Mouse (Mus musculus): ENCODE data around the gene Pak6.
"Not testable (repeated sequence)": the region's sequence is repeated elsewhere in the genome, so short reads cannot be mapped to it uniquely, and the experiment has no call there.

Gene Pak6

GRCm38 (mm10) chr2:118662902-118663803 lies at the start of gene Pak6:
Gene Pak6, plus strand, starts transcription at chr2:118663303.
- no peak for DNase-seq (ENCODE audit: low spot score in 2 of 2)

GRCm38 (mm10) chr2:118618013-118618412 lies 45.1 kb upstream of the Pak6 start:
- no peak for DNase-seq (ENCODE audit: low spot score in 2 of 2)

GRCm38 (mm10) chr2:118620101-118620500 lies 43.0 kb upstream of the Pak6 start:
- DNase-seq (ENCODE audit: low spot score in 2 of 2): no peak

- no peak for DNase-seq (ENCODE audit: low spot score in 2 of 2)
Observed at GRCm38 (mm10) chr2:118620608-118621007, 42.5 kb upstream of the Pak6 start.

- no peak for DNase-seq (ENCODE audit: low spot score in 2 of 2)
Observed at GRCm38 (mm10) chr2:118629276-118629675, 33.8 kb upstream of the Pak6 start.

GRCm38 (mm10) chr2:118633441-118633840 lies 29.7 kb upstream of the Pak6 start:
- no peak for DNase-seq (ENCODE audit: low spot score in 2 of 2)

GRCm38 (mm10) chr2:118637258-118637657 lies 25.8 kb upstream of the Pak6 start:
- no peak for DNase-seq (ENCODE audit: low spot score in 2 of 2)

- DNase-seq (ENCODE audit: low spot score in 2 of 2): peak; percentile 28 to 47
Observed at GRCm38 (mm10) chr2:118637888-118638526, 25.1 kb upstream of the Pak6 start.

GRCm38 (mm10) chr2:118638686-118639085 lies 24.4 kb upstream of the Pak6 start:
- DNase-seq (ENCODE audit: low spot score in 2 of 2): peak; percentile 18 to 26

GRCm38 (mm10) chr2:118641147-118641546 lies 22.0 kb upstream of the Pak6 start:
- no peak for DNase-seq (ENCODE audit: low spot score in 2 of 2)

GRCm38 (mm10) chr2:118642431-118642830 lies 20.7 kb upstream of the Pak6 start:
- DNase-seq (ENCODE audit: low spot score in 2 of 2): no peak

- no peak for DNase-seq (ENCODE audit: low spot score in 2 of 2)
Observed at GRCm38 (mm10) chr2:118642942-118643341, 20.2 kb upstream of the Pak6 start.

- no peak for DNase-seq (ENCODE audit: low spot score in 2 of 2)
Observed at GRCm38 (mm10) chr2:118646665-118647064, 16.4 kb upstream of the Pak6 start.

- DNase-seq (ENCODE audit: low spot score in 2 of 2): not testable (repeated sequence)
Observed at GRCm38 (mm10) chr2:118650697-118651096, 12.4 kb upstream of the Pak6 start.

GRCm38 (mm10) chr2:118656688-118657281 lies 6.3 kb upstream of the Pak6 start:
- DNase-seq (ENCODE audit: low spot score in 2 of 2): no peak

- no peak for DNase-seq (ENCODE audit: low spot score in 2 of 2)
Observed at GRCm38 (mm10) chr2:118658457-118658856, 4.6 kb upstream of the Pak6 start.

GRCm38 (mm10) chr2:118659077-118659476 lies 4.0 kb upstream of the Pak6 start:
- peak; percentile 59 to 80 for DNase-seq (ENCODE audit: low spot score in 2 of 2)

GRCm38 (mm10) chr2:118659493-118659892 lies 3.6 kb upstream of the Pak6 start:
- no peak for DNase-seq (ENCODE audit: low spot score in 2 of 2)

- DNase-seq (ENCODE audit: low spot score in 2 of 2): peak; percentile 66 to 83
Observed at GRCm38 (mm10) chr2:118659998-118660452, 3.1 kb upstream of the Pak6 start.

GRCm38 (mm10) chr2:118661891-118662290 lies 1.2 kb upstream of the Pak6 start:
- no peak for DNase-seq (ENCODE audit: low spot score in 2 of 2)

- DNase-seq (ENCODE audit: low spot score in 2 of 2): peak; percentile 38 to 56
Observed at GRCm38 (mm10) chr2:118663804-118664766, 982 bp downstream of the Pak6 start.

All from heart, adult 9 months (tissue).